Mouse (Mus musculus): Measurements from ENCODE around the gene Ptch1. TPM values are rescaled to one million over a fixed set of nuclear protein-coding genes. Genes with fewer than 3 reads are reported as not detected.

Gene Ptch1
- polyA plus RNA-seq, 1 experiment, result 2.7 TPM

DNA sequence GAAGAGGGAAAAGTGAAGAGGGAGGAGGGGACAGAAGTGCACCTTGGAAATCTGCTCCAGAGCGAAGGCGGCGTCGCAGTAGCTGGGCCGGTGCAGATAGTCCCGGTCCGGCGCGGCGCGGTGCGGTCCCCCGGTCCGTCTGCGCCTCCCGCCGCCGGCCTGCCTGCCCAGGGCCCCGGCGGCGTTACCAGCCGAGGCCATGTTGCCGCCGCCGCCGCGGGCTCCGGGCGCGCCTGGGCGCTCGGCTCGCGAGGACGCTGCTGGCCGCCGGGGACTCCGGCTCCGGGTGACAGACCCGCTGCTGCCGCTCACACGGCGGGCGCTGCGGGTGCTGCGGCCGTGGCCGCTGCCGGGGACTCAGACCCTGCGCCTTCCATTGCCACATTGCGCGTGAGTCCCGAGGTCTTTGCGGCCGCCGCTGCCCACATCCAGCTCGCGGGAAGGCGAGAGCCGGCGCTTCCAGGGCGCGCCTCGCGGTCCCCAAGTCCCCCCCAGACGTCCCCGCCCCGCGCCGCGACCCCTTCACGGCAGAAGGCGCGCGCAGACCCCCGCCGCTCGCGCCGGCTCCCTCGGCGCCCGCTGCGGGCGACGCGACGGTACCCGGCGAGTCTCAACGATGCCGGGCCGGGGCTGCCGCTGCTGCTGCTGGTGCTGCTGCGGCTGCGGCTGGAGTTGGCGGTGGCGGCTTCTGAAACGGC is 7.9 kb downstream of the Ptch1 start:
- H3K9me3 ChIP-seq, result no peaks in the 10 kb centered on the region
- H3K4me3 ChIP-seq (replicated peaks), result peak overlapping the region; percentile 99
- no peak for TF ChIP-seq GATA1 (IDR thresholded peaks at IDR 0.05; ENCODE audit: borderline replicate concordance, low read length)
- TF ChIP-seq FLI1 (IDR thresholded peaks at IDR 0.05; ENCODE audit: low read length), result no peak
- H3K4me1 ChIP-seq, result peaks cover 40% of the 10 kb centered on the region
- peaks cover 18% of the 10 kb centered on the region for H3K27me3 ChIP-seq (replicated peaks)
- H3K36me3 ChIP-seq (replicated peaks; ENCODE audit: low read length), result peaks cover 9% of the 10 kb centered on the region

GRCm38 (mm10) chr13:63564626-63565319 is 8.6 kb downstream of the Ptch1 start:
- peaks cover 15% of the 10 kb centered on the region for H3K36me3 ChIP-seq (replicated peaks; ENCODE audit: low read length)
- H3K27me3 ChIP-seq (replicated peaks), result peaks cover 11% of the 10 kb centered on the region
- H3K9me3 ChIP-seq, result no peaks in the 10 kb centered on the region
- H3K4me3 ChIP-seq (replicated peaks), result peak overlapping the region; percentile 99
- no peak for TF ChIP-seq FLI1 (IDR thresholded peaks at IDR 0.05; ENCODE audit: low read length)
- TF ChIP-seq GATA1 (IDR thresholded peaks at IDR 0.05; ENCODE audit: borderline replicate concordance, low read length), result no peak
- peaks cover 43% of the 10 kb centered on the region for H3K4me1 ChIP-seq

DNA sequence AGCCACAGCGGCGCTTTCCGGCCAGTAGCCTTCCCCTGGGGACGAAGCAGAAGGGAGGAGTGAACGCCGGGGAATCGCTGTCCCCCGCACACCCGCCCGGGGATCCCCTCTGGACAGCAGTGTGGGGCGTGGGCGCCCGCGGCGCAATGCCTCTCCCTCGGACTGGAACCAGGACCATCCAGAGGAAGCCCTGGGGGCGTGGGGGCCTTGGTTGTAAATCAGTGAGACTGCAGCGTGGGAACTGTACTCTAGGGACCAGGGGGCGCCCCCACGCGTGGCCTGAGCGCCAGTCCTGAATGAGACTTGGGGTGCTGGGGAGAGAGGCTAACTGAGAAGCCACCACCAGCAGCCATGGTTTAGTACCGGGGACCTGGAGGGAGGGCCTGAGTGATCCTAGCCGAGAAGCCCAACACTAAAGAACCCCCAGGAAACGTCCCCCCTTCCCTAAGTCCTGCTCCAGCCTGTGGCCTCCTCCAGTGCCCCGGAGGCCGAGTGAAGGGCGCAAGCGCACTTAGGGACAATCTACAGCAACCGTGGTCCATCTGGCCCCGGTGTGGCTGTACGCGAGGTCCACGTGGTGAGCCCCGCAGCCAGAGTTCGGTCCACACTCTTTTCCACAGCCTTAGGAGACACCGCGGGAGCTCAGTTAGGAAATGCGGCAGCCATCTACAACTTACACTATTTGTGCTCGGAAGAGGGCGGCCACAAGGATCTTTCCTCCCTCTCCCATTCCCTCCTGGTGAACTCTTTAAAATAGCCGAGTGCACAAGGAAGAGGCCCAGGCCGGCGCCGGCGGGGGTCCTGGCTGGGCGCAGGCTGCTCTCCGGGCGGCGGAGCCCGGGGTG is 9.4 kb downstream of the Ptch1 start:
- Histone ChIP-seq H3K4me3 (replicated peaks) (peak overlapping the region; percentile 99), H3K9me3 (no peaks in the 10 kb centered on the region), H3K4me1 (peaks cover 41% of the 10 kb centered on the region), H3K27me3 (replicated peaks) (peaks cover 3% of the 10 kb centered on the region), H3K36me3 (replicated peaks; ENCODE audit: low read length) (peaks cover 19% of the 10 kb centered on the region)
- TF ChIP-seq GATA1 (IDR thresholded peaks at IDR 0.05; ENCODE audit: borderline replicate concordance, low read length), result no peak
- TF ChIP-seq FLI1 (IDR thresholded peaks at IDR 0.05; ENCODE audit: low read length), result no peak

DNA sequence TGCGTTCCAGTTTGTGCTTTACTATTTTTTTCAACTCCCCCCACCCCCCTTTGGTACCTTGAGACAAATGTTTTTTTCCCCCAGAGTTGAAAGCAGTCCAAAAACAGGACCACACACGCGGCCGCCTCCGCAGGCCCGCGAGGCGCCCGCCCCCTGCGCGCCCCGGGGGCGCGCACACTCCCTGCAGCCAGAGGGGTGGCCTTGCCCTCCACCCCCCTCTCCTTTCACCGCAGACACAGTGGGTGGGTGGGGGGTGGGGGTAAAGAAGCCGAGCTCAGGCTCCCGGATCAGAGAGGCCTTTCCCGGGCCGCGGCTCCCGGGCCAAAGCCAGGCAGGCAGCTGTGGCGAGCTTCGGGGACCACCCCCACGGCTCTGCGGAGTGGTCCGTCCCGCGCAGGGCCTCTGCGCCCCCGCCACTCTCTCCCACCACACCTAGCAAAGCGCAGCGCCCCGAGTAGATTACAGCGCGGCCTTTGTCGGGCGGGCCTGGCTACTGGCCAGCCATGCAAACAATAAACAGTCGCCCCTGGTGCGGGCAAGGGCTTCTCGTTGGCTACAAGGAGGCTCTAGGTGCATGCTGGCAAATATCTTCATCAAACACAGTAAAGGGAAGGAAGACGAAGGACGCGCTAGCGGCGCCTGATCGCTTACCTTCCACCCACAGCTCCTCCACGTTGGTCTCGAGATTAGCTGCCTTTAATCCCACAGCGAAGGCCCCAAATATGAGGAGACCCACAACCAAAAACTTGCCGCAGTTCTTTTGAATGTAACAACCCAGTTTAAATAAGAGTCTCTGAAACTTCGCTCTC is 10.2 kb downstream of the Ptch1 start:
- Histone ChIP-seq H3K4me1 (peaks cover 38% of the 10 kb centered on the region), H3K36me3 (replicated peaks; ENCODE audit: low read length) (peaks cover 26% of the 10 kb centered on the region), H3K9me3 (no peaks in the 10 kb centered on the region), H3K4me3 (replicated peaks) (peak overlapping the region; percentile 99), H3K27me3 (replicated peaks) (no peaks in the 10 kb centered on the region)
- no peak for TF ChIP-seq FLI1 (IDR thresholded peaks at IDR 0.05; ENCODE audit: low read length)
- no peak for TF ChIP-seq GATA1 (IDR thresholded peaks at IDR 0.05; ENCODE audit: borderline replicate concordance, low read length)

DNA sequence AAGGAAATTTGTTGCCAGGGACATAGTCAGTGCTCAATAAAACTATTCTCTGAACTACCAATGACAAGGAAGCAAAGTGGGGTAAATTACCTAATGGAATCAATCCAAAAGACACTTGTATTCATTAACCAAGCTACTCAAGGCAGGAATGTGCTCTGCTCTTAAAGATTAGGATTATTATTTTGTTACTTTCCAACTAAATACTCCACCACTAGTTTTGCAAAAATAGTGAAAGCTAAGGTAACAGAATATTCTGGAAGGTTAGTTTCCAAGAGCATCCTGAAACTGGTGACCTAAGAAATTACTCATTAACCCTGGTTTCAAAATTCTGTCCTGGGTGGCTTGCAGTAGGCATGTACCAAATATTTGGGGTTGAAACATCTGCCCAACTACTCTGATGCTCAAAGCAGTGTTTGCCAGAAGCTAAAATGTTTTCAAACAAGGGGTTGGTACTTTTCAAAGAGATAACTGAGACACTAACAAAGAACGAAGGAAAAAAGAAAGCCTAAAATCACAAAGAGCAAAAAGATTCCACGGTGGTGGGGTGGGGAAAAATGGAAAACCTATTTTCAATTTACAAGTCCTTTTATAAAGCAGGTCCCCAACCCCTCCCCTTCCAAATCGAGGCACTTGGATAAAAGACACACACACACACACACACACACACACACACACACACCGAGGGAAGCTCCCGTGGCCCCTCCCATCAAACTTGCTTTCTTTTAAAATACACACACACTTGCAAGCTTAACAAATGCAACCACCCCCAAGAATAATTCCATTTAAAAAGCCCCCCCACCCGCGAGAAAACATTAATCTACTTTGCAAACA is 11.0 kb downstream of the Ptch1 start:
- TF ChIP-seq GATA1 (IDR thresholded peaks at IDR 0.05; ENCODE audit: borderline replicate concordance, low read length), result no peak
- no peak for TF ChIP-seq FLI1 (IDR thresholded peaks at IDR 0.05; ENCODE audit: low read length)
- Histone ChIP-seq H3K4me1 (peaks cover 43% of the 10 kb centered on the region), H3K27me3 (replicated peaks) (no peaks in the 10 kb centered on the region), H3K9me3 (no peaks in the 10 kb centered on the region), H3K36me3 (replicated peaks; ENCODE audit: low read length) (peaks cover 26% of the 10 kb centered on the region), H3K4me3 (replicated peaks) (peak overlapping the region; percentile 99)

DNA sequence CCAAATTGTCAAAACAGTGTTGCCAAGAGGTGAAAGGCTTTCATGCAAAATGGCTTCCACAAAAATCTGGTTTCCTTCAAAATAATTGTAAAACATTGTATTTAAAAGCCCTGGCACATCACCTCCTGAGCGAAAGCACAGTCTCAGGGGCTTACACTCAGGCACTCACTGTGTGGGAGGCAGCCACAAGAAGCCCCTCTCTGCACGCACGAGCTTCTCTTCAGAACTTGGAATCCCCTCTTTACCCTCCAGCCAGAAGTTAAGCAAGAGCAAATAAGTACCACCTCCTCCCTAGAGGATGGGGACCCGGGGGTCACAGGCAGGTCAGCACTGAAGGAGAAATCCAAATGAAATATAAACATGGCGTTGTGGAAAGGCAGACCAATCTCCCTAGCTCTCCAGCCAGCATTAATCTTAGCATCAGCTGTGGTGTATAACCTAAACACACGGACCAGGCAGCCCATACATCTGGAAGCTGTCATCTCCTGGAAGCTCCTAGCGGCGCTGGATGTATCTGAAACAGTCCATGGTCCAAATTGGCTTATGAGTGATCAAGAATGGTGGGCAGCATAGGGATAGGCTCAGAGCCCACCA is 15.0 kb downstream of the Ptch1 start:
- H3K4me1 ChIP-seq, result peaks cover 55% of the 10 kb centered on the region
- H3K4me3 ChIP-seq (replicated peaks), result no peak overlapping the region
- H3K36me3 ChIP-seq (replicated peaks; ENCODE audit: low read length), result peaks cover 28% of the 10 kb centered on the region
- H3K27me3 ChIP-seq (replicated peaks), result no peaks in the 10 kb centered on the region
- no peaks in the 10 kb centered on the region for H3K9me3 ChIP-seq
- TF ChIP-seq FLI1 (IDR thresholded peaks at IDR 0.05; ENCODE audit: low read length) (no peak), GATA1 (IDR thresholded peaks at IDR 0.05; ENCODE audit: borderline replicate concordance, low read length) (no peak)

DNA sequence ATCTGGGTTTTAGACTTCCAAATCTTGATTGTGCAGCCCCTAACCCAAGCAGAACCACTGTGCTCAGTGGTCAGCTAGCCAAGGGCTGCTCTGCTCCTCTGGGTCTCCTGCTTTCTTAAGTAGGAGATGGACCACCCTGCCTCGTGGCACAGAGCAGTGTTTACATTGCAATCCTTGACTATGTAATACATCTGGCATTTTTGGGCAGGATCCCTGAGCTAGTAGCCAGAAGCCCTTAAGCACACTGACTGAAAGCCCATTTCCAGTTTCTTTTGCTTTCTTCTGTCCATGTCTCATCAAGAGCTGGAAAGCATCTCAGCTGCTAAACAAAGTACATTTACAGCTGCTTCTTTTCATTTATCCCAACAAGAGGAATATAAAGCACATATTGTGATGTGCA is 17.0 kb downstream of the Ptch1 start:
- no peaks in the 10 kb centered on the region for H3K27me3 ChIP-seq (replicated peaks)
- no peak overlapping the region for H3K4me3 ChIP-seq (replicated peaks)
- TF ChIP-seq GATA1 (IDR thresholded peaks at IDR 0.05; ENCODE audit: borderline replicate concordance, low read length) (no peak), FLI1 (IDR thresholded peaks at IDR 0.05; ENCODE audit: low read length) (no peak)
- H3K9me3 ChIP-seq, result no peaks in the 10 kb centered on the region
- H3K36me3 ChIP-seq (replicated peaks; ENCODE audit: low read length), result peaks cover 38% of the 10 kb centered on the region
- peaks cover 61% of the 10 kb centered on the region for H3K4me1 ChIP-seq

- no peak for TF ChIP-seq GATA1 (IDR thresholded peaks at IDR 0.05; ENCODE audit: borderline replicate concordance, low read length)
- TF ChIP-seq FLI1 (IDR thresholded peaks at IDR 0.05; ENCODE audit: low read length), result no peak
- H3K4me1 ChIP-seq, result peaks cover 61% of the 10 kb centered on the region
Observed at GRCm38 (mm10) chr13:63555885-63556284, 17.5 kb downstream of the Ptch1 start.

More at GRCm38 (mm10) chr13:63555885-63556284, 17.5 kb downstream of the Ptch1 start:
- peaks cover 40% of the 10 kb centered on the region for H3K36me3 ChIP-seq (replicated peaks; ENCODE audit: low read length)
- H3K9me3 ChIP-seq, result no peaks in the 10 kb centered on the region
- no peak overlapping the region for H3K4me3 ChIP-seq (replicated peaks)
- H3K27me3 ChIP-seq (replicated peaks), result no peaks in the 10 kb centered on the region

All from megakaryocyte, embryonic 14.5 days (primary cell).